Mouse (Mus musculus) layer of hippocampus, adult 9-11 months (tissue): Measurements from ENCODE around the gene Hexim2.
A peak's percentile ranks its signal among the peaks of the same experiment; 100 is the strongest.

Source experiments
- DNase-seq: peaks from one replicate; pipeline ENCODE4 v3.0.0; 2022

Hexim2 gene

DNA sequence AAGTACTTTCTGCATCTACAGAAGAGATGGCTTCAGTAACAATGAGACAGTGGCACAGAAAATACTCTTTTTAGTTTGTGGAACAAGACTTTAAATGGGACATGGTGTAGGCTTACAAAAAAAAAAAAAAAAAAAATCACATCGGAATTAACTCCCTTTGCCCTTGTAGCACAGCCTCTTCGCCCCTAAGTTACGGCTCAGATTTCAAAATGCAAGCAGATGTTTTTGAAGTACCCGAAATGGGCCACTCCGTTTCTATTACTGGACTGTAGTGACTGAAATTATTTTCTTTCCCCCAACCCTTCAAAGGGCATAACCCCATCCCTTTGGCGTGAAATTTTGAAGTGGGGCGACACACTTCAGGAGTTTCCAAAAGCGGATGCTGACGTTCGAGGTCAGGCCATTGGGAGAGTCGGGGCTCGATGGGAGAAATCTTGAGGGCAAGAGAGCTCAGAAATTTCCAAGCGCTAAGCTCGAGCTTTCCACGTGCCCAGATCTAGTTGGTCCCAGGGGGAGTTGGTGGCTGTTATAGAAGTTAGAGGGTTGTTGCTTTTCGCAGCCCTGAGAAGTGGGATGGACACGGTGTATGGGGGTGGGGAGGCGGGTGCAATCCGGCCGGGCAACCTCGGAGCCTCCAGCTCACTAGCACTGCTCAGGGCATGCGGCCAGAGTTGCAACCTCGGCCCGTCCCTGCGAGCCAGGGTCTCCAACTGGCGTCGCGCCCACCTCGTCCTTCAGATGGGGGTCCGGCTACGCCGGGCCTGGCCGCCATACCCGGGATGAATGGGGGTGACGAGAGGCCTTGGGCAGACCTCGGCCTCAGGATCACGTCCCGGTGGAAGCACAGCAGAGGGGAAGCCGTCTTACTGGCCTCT, at the start of gene Hexim2:
TSS of gene Hexim2 (plus strand) at position 729 of the 875 bp plus-strand sequence.
- no peak for DNase-seq

DNA sequence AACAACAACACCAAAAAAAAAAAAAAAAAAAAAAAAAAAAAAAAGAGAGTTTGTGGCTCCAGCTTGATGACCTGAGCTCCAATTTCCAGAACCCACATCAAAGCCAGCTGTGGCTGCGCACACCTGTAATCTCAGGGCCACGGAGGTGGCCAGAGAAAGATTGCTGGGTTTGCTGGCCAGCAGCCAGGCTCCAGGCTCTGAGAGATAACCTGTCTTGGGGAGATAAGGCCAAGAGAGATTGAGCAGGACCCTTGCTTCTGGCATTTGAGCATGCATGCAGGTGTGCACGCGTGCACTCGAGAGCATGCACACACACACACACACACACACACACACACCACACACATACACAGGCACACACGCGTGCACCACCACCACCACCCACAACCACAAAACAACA, 38.9 kb upstream of the Hexim2 start:
- DNase-seq: no peak

- DNase-seq: no peak
Measured at GRCm38 (mm10) chr11:103093862-103094833, 38.1 kb upstream of the Hexim2 start.

GRCm38 (mm10) chr11:103095107-103095670, 37.0 kb upstream of the Hexim2 start:
- no peak for DNase-seq

GRCm38 (mm10) chr11:103095801-103096200, 36.4 kb upstream of the Hexim2 start:
- DNase-seq: no peak

GRCm38 (mm10) chr11:103096979-103097894, 35.0 kb upstream of the Hexim2 start:
- no peak for DNase-seq

- no peak for DNase-seq
Measured at GRCm38 (mm10) chr11:103098531-103099190, 33.6 kb upstream of the Hexim2 start.

DNA sequence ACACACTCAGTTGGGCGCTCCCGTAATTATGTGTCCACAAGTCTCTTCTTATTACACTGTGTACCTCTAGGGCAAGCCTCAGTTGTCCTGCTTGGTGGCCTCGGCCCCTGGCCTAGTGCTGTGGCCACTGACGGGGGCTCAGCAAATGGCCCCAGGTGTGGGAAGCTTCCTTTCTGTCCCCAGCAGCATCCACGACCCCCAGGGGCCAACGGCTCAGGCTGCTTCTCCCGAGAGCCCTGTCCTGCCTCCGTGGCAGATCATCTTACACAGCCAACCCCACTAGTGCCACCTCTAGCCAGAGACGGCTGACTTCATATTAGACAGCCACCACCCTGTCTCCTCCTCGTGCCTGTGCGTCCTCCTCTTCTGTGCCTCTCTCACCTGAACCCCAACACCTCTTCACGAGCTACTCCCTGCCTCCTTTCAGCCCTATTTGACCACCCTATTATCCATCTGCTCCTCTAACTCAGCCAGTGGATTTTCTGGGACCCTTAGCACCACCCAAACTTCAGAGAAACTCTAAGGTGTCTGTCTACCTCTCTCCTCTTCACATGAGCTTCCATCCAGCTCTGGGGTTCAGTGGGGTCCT, 32.8 kb upstream of the Hexim2 start:
- no peak for DNase-seq

DNA sequence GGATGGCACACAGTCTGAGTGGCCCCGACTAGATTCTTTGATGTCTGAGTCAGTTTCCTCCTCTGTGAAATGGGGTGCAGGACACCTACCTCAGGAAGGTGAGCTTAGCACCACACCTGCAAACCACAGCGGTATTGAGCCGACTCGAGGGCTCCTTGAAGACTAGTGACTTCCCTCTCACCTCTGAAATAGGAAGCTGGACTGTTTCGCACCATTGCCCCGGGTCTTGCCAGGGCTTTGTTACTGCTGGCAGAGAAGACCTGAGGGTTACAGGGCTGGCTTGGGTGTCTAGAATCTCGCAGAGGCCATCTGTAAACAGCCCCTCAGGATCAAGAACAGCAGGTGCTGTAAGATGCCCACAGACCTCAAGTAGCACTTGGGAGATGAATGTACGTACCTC, 31.9 kb upstream of the Hexim2 start:
- DNase-seq: no peak

DNA sequence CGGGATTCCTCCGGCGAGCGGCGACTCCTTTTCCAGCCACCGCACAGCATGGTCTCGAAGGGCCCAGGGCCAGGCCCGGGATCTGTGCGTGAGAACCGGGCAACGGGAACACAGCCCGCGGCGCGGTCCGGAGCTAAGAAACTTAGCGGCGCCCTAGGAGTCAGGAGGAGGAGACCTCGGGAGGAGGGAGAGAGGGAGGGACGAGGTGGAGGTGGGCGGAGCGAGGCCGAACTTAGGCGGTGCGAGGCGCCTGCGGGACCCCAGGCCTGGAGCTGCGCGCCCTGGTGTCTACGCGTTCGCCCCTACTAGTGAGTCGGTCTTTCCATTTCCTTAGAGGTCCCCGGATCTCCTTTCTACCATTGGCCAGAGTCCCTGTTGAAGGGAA, 30.8 kb upstream of the Hexim2 start, which contains the start of the genes Plcd3 and Acbd4:
TSS of gene Plcd3 (minus strand) at position 178 of the 385 bp plus-strand sequence.
TSS of gene Acbd4 (plus strand) at position 202 of the 385 bp plus-strand sequence.
- DNase-seq: peak; percentile 68

- peak; percentile 79 for DNase-seq
Measured at GRCm38 (mm10) chr11:103101866-103102501, 30.2 kb upstream of the Hexim2 start.

DNA sequence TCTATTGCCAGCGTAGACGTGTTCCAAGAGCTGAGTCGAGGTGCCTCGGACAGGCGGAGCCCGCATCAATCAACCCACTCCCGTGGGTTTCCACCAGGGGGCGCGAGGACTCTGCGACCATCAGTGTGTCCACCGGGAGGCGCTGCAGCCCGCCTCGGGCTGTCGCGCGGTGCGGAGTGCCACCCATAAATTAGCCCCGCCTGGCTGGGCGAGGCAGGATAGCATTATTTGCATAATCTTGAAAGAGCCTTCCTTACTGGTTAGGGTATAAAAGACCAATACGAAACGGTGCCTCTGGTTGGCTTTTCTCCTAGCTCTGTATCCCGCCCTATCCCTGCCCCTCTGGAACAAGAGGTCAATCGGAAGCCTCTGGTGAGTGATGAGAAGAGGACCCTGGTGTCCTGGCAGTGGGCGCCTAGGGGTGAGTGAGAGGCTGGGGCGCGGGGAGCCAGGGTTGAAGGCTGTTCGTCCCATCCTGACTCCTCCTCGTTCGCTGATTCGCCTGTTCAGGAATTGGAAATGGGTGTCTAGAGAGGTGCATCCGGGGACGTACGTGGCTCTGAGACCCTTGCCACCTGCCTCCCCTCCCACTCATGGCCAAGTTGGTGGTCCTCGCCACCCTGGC, 29.4 kb upstream of the Hexim2 start:
- DNase-seq: peak; percentile 97

DNA sequence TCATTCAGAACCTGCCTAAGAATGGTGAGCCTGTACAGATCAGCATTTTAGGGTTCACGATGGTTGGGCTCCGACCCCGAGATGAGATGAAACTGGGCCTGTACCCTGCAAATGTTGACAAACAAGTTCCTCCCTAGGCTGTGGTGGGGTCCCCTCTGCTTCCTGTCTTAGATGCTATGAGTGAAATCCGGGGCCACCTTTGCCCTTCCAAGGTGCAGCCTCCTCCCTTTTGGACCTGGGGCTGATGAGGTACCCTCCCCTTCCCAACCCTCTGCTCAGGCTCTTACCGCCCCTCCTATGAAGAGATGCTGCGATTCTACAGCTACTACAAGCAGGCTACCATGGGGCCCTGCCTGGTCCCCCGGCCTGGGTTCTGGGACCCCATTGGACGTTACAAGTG, 28.6 kb upstream of the Hexim2 start:
- DNase-seq: no peak

DNA sequence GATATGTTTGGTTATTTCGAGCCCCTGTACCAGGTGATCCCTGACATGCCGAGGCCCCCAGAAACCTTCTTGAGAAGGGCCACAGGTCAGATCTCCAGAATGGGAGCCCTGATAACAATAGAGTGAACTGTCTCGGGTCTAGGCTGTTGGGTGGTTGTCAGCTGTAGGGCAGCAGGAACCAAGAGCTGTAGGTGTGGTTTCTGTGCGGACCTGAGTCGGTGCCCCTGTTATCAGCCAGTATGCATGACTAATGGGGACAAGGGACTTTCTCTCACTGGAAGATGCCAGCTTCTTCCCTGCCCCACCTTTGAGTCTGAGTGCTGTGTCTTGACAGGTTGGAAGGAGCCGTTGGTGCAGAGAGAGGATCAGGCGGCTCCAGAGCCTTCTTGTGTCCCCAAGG, 27.8 kb upstream of the Hexim2 start:
- no peak for DNase-seq

GRCm38 (mm10) chr11:103105180-103105725, 27.0 kb upstream of the Hexim2 start:
- no peak for DNase-seq

DNA sequence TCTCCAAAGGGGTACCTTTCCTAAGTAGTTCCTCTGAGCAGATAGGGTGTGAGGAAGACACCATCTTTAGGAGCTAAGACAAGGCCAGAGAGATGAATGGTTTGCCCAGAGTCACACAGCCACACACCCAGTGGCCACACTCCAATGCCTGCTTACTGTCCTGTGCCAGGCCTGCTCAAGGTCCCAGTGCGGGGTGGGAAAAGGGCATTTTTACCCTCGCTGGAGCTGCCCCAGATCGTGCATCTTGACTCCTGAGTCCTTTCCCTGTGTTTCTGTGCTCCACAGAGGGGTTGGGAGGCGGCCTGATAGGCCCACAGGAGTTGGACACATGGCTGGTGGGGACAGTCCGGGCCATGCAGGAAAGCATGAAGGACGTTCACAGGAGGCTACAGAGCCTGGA, 26.4 kb upstream of the Hexim2 start:
- DNase-seq: no peak

- no peak for DNase-seq
Measured at GRCm38 (mm10) chr11:103106386-103106785, 25.8 kb upstream of the Hexim2 start.

GRCm38 (mm10) chr11:103111301-103111700, 20.9 kb upstream of the Hexim2 start:
- DNase-seq: no peak

DNA sequence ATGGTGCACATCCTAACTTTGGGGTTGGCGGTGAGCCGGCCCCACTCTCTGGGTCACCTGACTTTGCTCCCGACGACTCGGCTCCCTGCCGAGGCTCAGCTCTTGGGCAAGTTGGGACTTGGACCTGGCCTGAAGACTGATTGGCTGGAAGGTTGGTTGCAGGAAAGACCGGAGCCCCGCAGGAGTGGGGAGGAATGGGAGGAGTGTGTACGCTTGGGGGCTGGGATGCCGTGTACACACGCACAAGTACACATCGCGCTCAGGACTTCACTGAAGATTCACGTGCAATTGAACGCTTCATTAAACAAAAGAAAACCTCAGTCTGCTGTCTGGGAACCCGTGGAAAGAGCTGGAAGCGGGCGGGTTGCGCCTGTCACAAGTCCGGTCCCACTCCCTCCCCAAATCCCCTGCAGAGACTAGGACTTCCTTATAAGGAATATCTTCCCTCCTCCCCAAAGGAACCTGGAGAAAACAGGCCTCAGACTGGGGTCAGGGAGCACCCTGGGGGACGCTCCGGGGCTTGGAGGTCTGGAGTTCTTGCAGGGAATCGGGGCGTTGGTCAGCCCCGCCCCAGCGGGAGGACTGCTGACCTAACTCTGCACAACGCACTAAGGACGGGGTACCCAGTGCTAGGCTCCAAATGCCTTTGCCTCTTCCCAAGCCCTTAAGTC, 20.2 kb upstream of the Hexim2 start:
- no peak for DNase-seq
